Mouse (Mus musculus): ENCODE measurements around the gene Cyp4x1.

GRCm38 (mm10) chr4:115121162-115121561 lies 12.9 kb downstream of the Cyp4x1 start:
- TF ChIP-seq CTCF (IDR thresholded peaks at IDR 0.05; ENCODE audit: borderline replicate concordance, insufficient read depth, low read length) (no peak), POLR2A (IDR thresholded peaks at IDR 0.05; ENCODE audit: low read depth, low read length) (no peak)
